8 mouse cellular contexts compared by ENCODE assay signal in the genomic region with DNA sequence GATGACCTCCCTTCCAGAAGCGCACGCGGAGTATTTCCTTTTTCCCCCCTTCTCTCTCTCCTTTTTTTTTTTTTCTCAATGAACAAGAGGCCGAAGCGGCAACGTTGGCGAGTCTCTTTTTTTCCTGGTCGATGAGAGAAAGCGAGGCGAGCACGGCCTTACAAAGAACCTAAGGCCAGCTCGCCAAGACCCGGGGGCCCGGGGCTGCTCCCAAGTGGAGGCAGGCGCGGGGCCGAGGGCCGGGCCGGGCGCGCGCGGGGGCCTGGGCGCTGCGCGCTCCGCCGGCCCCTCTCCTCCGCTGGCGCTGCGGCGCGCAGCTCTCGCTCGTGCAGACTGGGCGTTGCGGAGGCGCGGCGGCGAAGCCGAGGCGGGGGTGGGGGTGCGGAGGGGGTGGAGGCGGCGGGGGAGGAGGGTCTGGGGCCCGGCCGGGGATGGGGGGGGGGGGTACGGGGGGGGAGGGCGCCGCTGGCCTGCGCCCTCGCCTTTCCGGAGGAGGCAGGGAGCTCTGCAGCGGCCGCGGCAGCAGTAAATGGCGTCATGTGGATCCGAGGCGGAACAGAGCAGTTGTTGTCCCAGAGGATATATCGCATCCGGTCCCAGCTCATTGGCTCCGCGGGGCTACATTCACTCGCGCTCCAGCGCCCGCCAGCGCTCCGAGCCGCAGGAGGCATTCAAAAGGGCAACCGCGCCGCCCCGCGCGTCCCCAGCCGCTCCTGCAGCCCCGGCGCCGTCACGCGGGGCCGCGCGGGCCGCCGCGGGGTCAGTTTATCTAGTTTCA. TPM values are rescaled to one million over a fixed set of nuclear protein-coding genes. Genes with fewer than 3 reads are reported as not detected.
DNase-seq lines count a peak whose midpoint lies in the region; ATAC-seq lines count a peak whose summit lies in the region.

A gene (minus strand): TSS at position 29 of the 778 bp plus-strand sequence.

- peak within 1 kb of the TSS; percentile 63 for H3K4me3 ChIP-seq in hindbrain, embryonic 14.5 days (replicated peaks; ENCODE audit: low read length)

- H3K9me3 ChIP-seq in hindbrain, embryonic 14.5 days (ENCODE audit: control insufficient read depth, low read length), result no peaks in the 10 kb centered on the region

- H3K4me2 ChIP-seq in hindbrain, embryonic 14.5 days (replicated peaks), result peak within 1 kb of the TSS; percentile 82

- peak; percentile 94 for ATAC-seq in hindbrain, embryonic 14.5 days (ENCODE audit: low FRiP score)

- DNase-seq in R1 (ENCODE audit: low read depth, low spot score), result peak; percentile 96
- peak; percentile 88 to 92 for DNase-seq in cerebellum, postnatal 10 days
- DNase-seq in frontal cortex, postnatal 36 days (ENCODE audit: low spot score in 2 of 2), result peak; percentile 86 to 93
- peak; percentile 91 for DNase-seq in hindbrain, embryonic 14.5 days (ENCODE audit: low spot score)
- peak; percentile 86 for DNase-seq in left cerebral cortex, adult 11 months (ENCODE audit: low spot score)
- DNase-seq in lung, postnatal 36 days, result peak; percentile 95
- peak; percentile 99 for DNase-seq in retina, postnatal 1 day
- DNase-seq in urinary bladder, adult 2 months (ENCODE audit: low spot score), result peak; percentile 88

- H3K27me3 ChIP-seq in hindbrain, embryonic 14.5 days (ENCODE audit: control insufficient read depth, insufficient read depth, low read length), result no peaks in the 10 kb centered on the region

- H3K9ac ChIP-seq in hindbrain, embryonic 14.5 days, result peak within 1 kb of the TSS; percentile 68

- H3K4me1 ChIP-seq in hindbrain, embryonic 14.5 days (replicated peaks; ENCODE audit: control insufficient read depth, insufficient read depth, low read length), result peaks cover 23% of the 10 kb centered on the region

- peaks cover 8% of the 10 kb centered on the region; the same call in 1 of the 2 replicates for H3K36me3 ChIP-seq in hindbrain, embryonic 14.5 days (replicated peaks; ENCODE audit: control insufficient read depth, insufficient read depth)

- peak within 1 kb of the TSS; percentile 99 for H3K27ac ChIP-seq in hindbrain, embryonic 14.5 days

- under 1% methylated on average over 61 of the region's 89 CpGs for WGBS in hindbrain, embryonic 14.5 days

RNA-seq across cellular contexts. Expression of the gene that starts here (rescaled TPM):
- 35.0 and 37.5 TPM in 2 replicates for polyA plus RNA-seq in hindbrain, embryonic 14.5 days (2014; fragmentation: Nextera tagmentation; extraction: Ambion mirVana)
- 9.2 and 13.9 TPM in 2 replicates for polyA plus RNA-seq in urinary bladder, adult 2 months (2012; rRNA removed)

Comparison
In these comparisons a context has a peak if more than half of its experiments do, and no peak if none do; other contexts are left out.
1. Peak in every context shown above with its lines: DNase-seq, ATAC-seq, H3K4me3 ChIP-seq and H3K27ac ChIP-seq.